In the genomic region with DNA sequence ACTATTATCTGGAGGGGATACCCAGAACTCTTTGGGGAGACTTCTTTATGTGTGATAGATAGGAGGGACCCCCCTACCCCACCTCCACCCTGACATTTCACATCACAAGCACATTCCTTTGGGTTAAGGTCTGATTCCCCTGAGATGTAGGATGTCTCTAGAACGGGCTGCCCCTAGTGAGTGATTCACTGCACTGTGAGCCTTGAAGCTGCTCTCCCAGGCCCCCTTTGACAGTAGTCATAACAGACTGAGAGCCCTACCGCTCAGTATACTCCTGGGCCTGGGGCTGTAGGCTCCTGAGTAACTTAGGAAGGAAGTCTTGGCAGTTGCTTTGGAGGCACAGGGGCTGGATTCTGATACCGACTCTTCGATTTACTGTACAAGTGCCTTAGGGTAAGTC, we compare ENCODE assay signal across 9 mouse cellular contexts. TPM values are rescaled to one million over a fixed set of nuclear protein-coding genes. Genes with fewer than 3 reads are reported as not detected.
DNase-seq lines count a peak whose midpoint lies in the region; ATAC-seq and TF ChIP-seq lines count a peak whose summit lies in the region.
"Had no signal": no experiment of that assay in that cellular context is flagged by ENCODE, and none has a peak within 500 bp of the region (broad histone marks: within the 10 kb centered on the region; RNA-seq: fewer than 3 reads in every experiment).

No protein-coding gene starts in this region.

- TF ChIP-seq CTCF in liver, adult 2 months (IDR thresholded peaks at IDR 0.05; ENCODE audit: low read depth, low read length): no peak

- DNase-seq in liver, adult 2 months (ENCODE audit: extremely low read depth, low read depth, low spot score): no peak
- no peak for DNase-seq in liver
- DNase-seq in forebrain, embryonic 10.5 days (ENCODE audit: extremely low spot score, low spot score): no peak
- DNase-seq in neural tube, embryonic 11.5 days (ENCODE audit: low spot score): no peak
- DNase-seq in yolk sac, embryonic 10.5 days (ENCODE audit: low spot score): no peak
- DNase-seq in cerebellum, postnatal 36 days: no peak
- no peak for DNase-seq in Muller cell, postnatal 12 days (ENCODE audit: inconsistent ontology term)

- no peak for TF ChIP-seq POLR2A in liver, adult 2 months (IDR thresholded peaks at IDR 0.05; ENCODE audit: extremely low read depth, insufficient read depth, low read length)

- H3K9me3 ChIP-seq in forebrain, embryonic 10.5 days: no peaks in the 10 kb centered on the region
- H3K9me3 ChIP-seq in intestine, embryonic 16.5 days (ENCODE audit: control insufficient read depth, low read length): no peaks in the 10 kb centered on the region
- H3K9me3 ChIP-seq in neural tube, embryonic 11.5 days (ENCODE audit: control insufficient read depth, low read length): no peaks in the 10 kb centered on the region

- no peak for ATAC-seq in intestine, embryonic 16.5 days
- ATAC-seq in neural tube, embryonic 11.5 days (ENCODE audit: insufficient read depth, low FRiP score, low TSS enrichment): no peak

- peak overlapping the region; percentile 83 for H3K9ac ChIP-seq in liver, adult 2 months (ENCODE audit: low read depth, low read length)
- peak overlapping the region; percentile 58 for H3K9ac ChIP-seq in intestine, embryonic 16.5 days (ENCODE audit: low read depth, low read length)
- peak overlapping the region; percentile 60 for H3K9ac ChIP-seq in neural tube, embryonic 11.5 days (ENCODE audit: low read length)

- 63% methylated on average over 4 of the region's 4 CpGs for WGBS in liver, adult 2 months
- WGBS in forebrain, embryonic 10.5 days: 76% methylated on average over 4 of the region's 4 CpGs
- WGBS in intestine, embryonic 16.5 days: 46% methylated on average over 4 of the region's 4 CpGs
- 61% methylated on average over 4 of the region's 4 CpGs for WGBS in neural tube, embryonic 11.5 days

- H3K4me3 ChIP-seq in liver, adult 2 months (ENCODE audit: insufficient read depth, low read depth, low read length): peak overlapping the region; percentile 64
- peak overlapping the region; percentile 56 for H3K4me3 ChIP-seq in forebrain, embryonic 10.5 days
- peak overlapping the region; percentile 50 for H3K4me3 ChIP-seq in intestine, embryonic 16.5 days (ENCODE audit: low read length)
- H3K4me3 ChIP-seq in neural tube, embryonic 11.5 days (ENCODE audit: low read depth, low read length): peak overlapping the region; percentile 43

- H3K79me2 ChIP-seq in liver, adult 2 months (ENCODE audit: control insufficient read depth, insufficient read depth, low read length): peaks cover 5% of the 10 kb centered on the region; the same call in 1 of the 2 replicates

- 0 out of 2 replicates have a peak, but pooled peaks cover 2% of the 10 kb centered on the region for H3K4me1 ChIP-seq in liver, adult 2 months (ENCODE audit: control insufficient read depth, insufficient read depth, low read length)
- H3K4me1 ChIP-seq in forebrain, embryonic 10.5 days: peaks cover 40% of the 10 kb centered on the region
- peaks cover 14% of the 10 kb centered on the region for H3K4me1 ChIP-seq in intestine, embryonic 16.5 days (ENCODE audit: control insufficient read depth, insufficient read depth, low read length)
- H3K4me1 ChIP-seq in neural tube, embryonic 11.5 days (ENCODE audit: control insufficient read depth, insufficient read depth, low read length): no peaks in the 10 kb centered on the region

- peak overlapping the region; percentile 65 for H3K27ac ChIP-seq in liver, adult 2 months (replicated peaks; ENCODE audit: insufficient read depth, low read depth, low read length)
- H3K27ac ChIP-seq in forebrain, embryonic 10.5 days: peak overlapping the region; percentile 80; the same call in 1 of the 2 replicates
- H3K27ac ChIP-seq in intestine, embryonic 16.5 days (ENCODE audit: low read length): peak overlapping the region; percentile 10; the same call in 1 of the 2 replicates
- no peak overlapping the region for H3K27ac ChIP-seq in neural tube, embryonic 11.5 days (ENCODE audit: low read depth, low read length)

- peaks cover 3% of the 10 kb centered on the region; the same call in 1 of the 2 replicates for H3K27me3 ChIP-seq in liver, adult 2 months (ENCODE audit: control insufficient read depth, insufficient read depth, low read length)
- peaks cover 55% of the 10 kb centered on the region for H3K27me3 ChIP-seq in forebrain, embryonic 10.5 days (ENCODE audit: poor library complexity, severe bottlenecking)
- no peaks in the 10 kb centered on the region; the same call in 1 of the 2 replicates for H3K27me3 ChIP-seq in intestine, embryonic 16.5 days (replicated peaks; ENCODE audit: control insufficient read depth, insufficient read depth, low read length)
- H3K27me3 ChIP-seq in neural tube, embryonic 11.5 days (ENCODE audit: control insufficient read depth, insufficient read depth, low read length): 0 out of 2 replicates have a peak, but pooled peaks cover 3% of the 10 kb centered on the region

- peak overlapping the region; percentile 90 for H3K4me2 ChIP-seq in intestine, embryonic 16.5 days (ENCODE audit: low read depth, low read length)
- peak overlapping the region; percentile 85 for H3K4me2 ChIP-seq in neural tube, embryonic 11.5 days (ENCODE audit: low read depth)

- no peaks in the 10 kb centered on the region for H3K36me3 ChIP-seq in liver, adult 2 months (ENCODE audit: control insufficient read depth, insufficient read depth, low read length)
- H3K36me3 ChIP-seq in forebrain, embryonic 10.5 days (replicated peaks): no peaks in the 10 kb centered on the region
- H3K36me3 ChIP-seq in intestine, embryonic 16.5 days (ENCODE audit: control insufficient read depth, insufficient read depth, low read length): no peaks in the 10 kb centered on the region
- H3K36me3 ChIP-seq in neural tube, embryonic 11.5 days (ENCODE audit: control insufficient read depth, insufficient read depth, low read length): no peaks in the 10 kb centered on the region

RNA-seq across cellular contexts. Expression of a gene that starts 1.2 kb away (rescaled TPM):
- 1.5 and 4.9 TPM in 2 replicates for total RNA-seq in liver, adult 2 months (2014; rRNA removed)
- polyA plus RNA-seq in liver, adult 2 months (2012; rRNA removed): 5.2 and 7.5 TPM in 2 replicates
- polyA plus RNA-seq in forebrain, embryonic 10.5 days (2016; fragmentation: Nextera tagmentation; extraction: Ambion mirVana): 4.7 and 4.8 TPM in 2 replicates
- 11.3 and 13.7 TPM in 2 replicates for polyA plus RNA-seq in intestine, embryonic 16.5 days (2015; fragmentation: Nextera tagmentation; extraction: Ambion mirVana)
- 4.5 and 6.4 TPM in 2 replicates for polyA plus RNA-seq in neural tube, embryonic 11.5 days (2014; fragmentation: Nextera tagmentation; extraction: Ambion mirVana)

RNA-seq across cellular contexts. Expression of a gene that starts 50.1 kb away (rescaled TPM):
- not detected in 2 replicates for total RNA-seq in liver, adult 2 months (2014; rRNA removed)
- not detected in 2 replicates for polyA plus RNA-seq in liver, adult 2 months (2012; rRNA removed)
- not detected in 2 replicates for polyA plus RNA-seq in forebrain, embryonic 10.5 days (2016; fragmentation: Nextera tagmentation; extraction: Ambion mirVana)
- 2.2 and 3.7 TPM in 2 replicates for polyA plus RNA-seq in intestine, embryonic 16.5 days (2015; fragmentation: Nextera tagmentation; extraction: Ambion mirVana)
- not detected in 2 replicates for polyA plus RNA-seq in neural tube, embryonic 11.5 days (2014; fragmentation: Nextera tagmentation; extraction: Ambion mirVana)
- total RNA-seq: neutrophil, adult 5-6 weeks had no signal
